Mouse (Mus musculus) embryonic fibroblast, embryonic 13.5 days (primary cell): ENCODE measurements at regions not wholly inside any gene's neighbourhood (a gene's known extent, or its start where the extent isn't known, plus 50 kb on each side); places are given as distances from the start of the nearest gene placed in this dataset.

Source experiments
- CTCF ChIP-seq: IDR thresholded peaks from 2 replicates; pipeline ENCODE4 v1.5.1; 2011; ENCODE audit warnings: mild to moderate bottlenecking, control low read depth, low read length, moderate library complexity, borderline replicate concordance; ENCODE audit not compliant: insufficient read depth
- POLR2A ChIP-seq: IDR thresholded peaks from 2 replicates; pipeline ENCODE4 v1.6.1; 2011; ENCODE audit warnings: low read depth, mild to moderate bottlenecking, control low read depth, low read length, moderate library complexity

DNA sequence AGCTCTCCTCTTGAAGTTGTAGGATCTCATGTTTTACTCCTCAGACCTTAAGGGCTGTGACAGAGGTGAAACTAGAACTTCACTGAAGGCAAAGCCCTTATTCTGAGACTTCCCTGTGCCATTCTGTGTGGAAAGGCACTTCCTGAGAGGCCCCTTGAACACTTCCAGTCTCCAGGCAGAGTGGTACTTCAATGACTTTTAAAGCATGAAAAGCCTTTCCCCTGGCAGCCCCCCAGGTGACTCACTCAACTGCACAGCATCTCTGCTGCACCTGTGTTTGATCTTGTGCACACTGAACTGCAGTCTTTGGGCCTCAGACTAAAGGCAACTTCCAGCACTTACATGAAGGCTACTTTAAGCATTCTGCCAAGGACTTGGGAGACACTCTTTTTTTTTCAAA lies 1458.7 kb upstream of the Gm7489 start:
- TF ChIP-seq CTCF: no peak
- TF ChIP-seq POLR2A: no peak
